7 mouse cellular contexts compared by ENCODE assay signal in the genomic region with DNA sequence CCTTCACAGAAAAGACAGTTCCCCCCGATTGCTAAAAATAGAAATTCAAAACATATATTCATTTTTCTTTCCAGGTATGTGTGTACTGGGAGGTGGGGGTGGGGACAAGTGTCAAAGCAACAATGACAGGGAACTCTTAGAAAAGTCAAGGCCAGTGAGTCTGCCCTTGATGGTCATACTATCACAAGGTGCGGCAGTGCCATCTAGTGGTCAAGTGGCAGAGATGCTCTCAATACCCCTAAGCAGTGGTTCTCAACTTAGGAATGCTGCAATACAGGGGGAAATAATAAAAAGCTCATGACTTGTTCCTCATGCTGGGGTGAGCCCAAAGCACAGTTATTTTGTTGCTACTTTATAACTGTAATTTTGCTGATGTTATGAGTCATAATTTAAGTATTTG. TPM values are rescaled to one million over a fixed set of nuclear protein-coding genes. Genes with fewer than 3 reads are reported as not detected.
DNase-seq lines count a peak whose midpoint lies in the region; ATAC-seq lines count a peak whose summit lies in the region.

No protein-coding gene starts in this region.

- H3K27me3 ChIP-seq in intestine, embryonic 15.5 days (replicated peaks): no peaks in the 10 kb centered on the region

- no peaks in the 10 kb centered on the region for H3K36me3 ChIP-seq in intestine, embryonic 15.5 days

- intact Hi-C loops in left cerebral cortex, postnatal 10 days (cut with DNase I): no loop called here

- H3K4me3 ChIP-seq in intestine, embryonic 15.5 days (replicated peaks): no peak overlapping the region

- H3K9ac ChIP-seq in intestine, embryonic 15.5 days: no peak overlapping the region

- WGBS in intestine, embryonic 15.5 days: 9% methylated on average over 2 of the region's 2 CpGs

- peak; percentile 73 for DNase-seq in R1 (ENCODE audit: low read depth, low spot score)
- DNase-seq in cerebellum, adult 18-20 months: peak; percentile 59 to 64
- peak; percentile 20 to 72 for DNase-seq in left cerebral cortex, postnatal 10 days (ENCODE audit: extremely low spot score in 1 of 2, low spot score in 2 of 2)
- peak; percentile 83 for DNase-seq in mesoderm, embryonic 11.5 days (ENCODE audit: low read depth, low spot score)
- peak; percentile 32 for DNase-seq in spleen, adult 12 weeks (ENCODE audit: low spot score)

- peak; percentile 95 for ATAC-seq in frontal cortex, adult (ENCODE audit: low TSS enrichment)
- peak; percentile 65 for ATAC-seq in intestine, embryonic 15.5 days

- no peak overlapping the region for H3K4me2 ChIP-seq in intestine, embryonic 15.5 days (replicated peaks)

- no peaks in the 10 kb centered on the region for H3K4me1 ChIP-seq in intestine, embryonic 15.5 days (replicated peaks)

- no peak overlapping the region for H3K27ac ChIP-seq in intestine, embryonic 15.5 days

- H3K9me3 ChIP-seq in intestine, embryonic 15.5 days: no peaks in the 10 kb centered on the region

RNA-seq across cellular contexts. Expression of a gene that starts 10.1 kb away (rescaled TPM):
- polyA plus RNA-seq in intestine, embryonic 15.5 days (2015; fragmentation: Nextera tagmentation; extraction: Ambion mirVana): 23.0 and 25.6 TPM in 2 replicates
- total RNA-seq in left cerebral cortex, postnatal 10 days (2021): 10 to 100 TPM; 11.7 to 12.7 TPM

RNA-seq across cellular contexts. Expression of a gene that starts 22.4 kb away (rescaled TPM):
- 9.5 and 10.7 TPM in 2 replicates for polyA plus RNA-seq in intestine, embryonic 15.5 days (2015; fragmentation: Nextera tagmentation; extraction: Ambion mirVana)
- not detected for total RNA-seq in left cerebral cortex, postnatal 10 days (2021)

RNA-seq across cellular contexts. Expression of a gene that starts 38.4 kb away (rescaled TPM):
- 0.50 and 0.77 TPM in 2 replicates for polyA plus RNA-seq in intestine, embryonic 15.5 days (2015; fragmentation: Nextera tagmentation; extraction: Ambion mirVana)
- total RNA-seq in left cerebral cortex, postnatal 10 days (2021): 1 to 10 TPM; 2.6 to 2.7 TPM

Comparison
In these comparisons a context has a peak if more than half of its experiments do, and no peak if none do; other contexts are left out.
1. DNase-seq: peak in every context shown above with its lines; median percentile 83 in mesoderm, embryonic 11.5 days; 73 in R1; 62 in cerebellum, adult 18-20 months; 46 in left cerebral cortex, postnatal 10 days; 32 in spleen, adult 12 weeks.